Mouse (Mus musculus): Measurements from ENCODE around the gene Tmem163. TPM values are rescaled to one million over a fixed set of nuclear protein-coding genes. Genes with fewer than 3 reads are reported as not detected.
A peak's percentile ranks its signal among the peaks of the same experiment; 100 is the strongest.

Tmem163 gene
- 0.48 and 0.62 TPM in 2 replicates for polyA plus RNA-seq (2015; fragmentation: Nextera tagmentation; extraction: Ambion mirVana)

DNA sequence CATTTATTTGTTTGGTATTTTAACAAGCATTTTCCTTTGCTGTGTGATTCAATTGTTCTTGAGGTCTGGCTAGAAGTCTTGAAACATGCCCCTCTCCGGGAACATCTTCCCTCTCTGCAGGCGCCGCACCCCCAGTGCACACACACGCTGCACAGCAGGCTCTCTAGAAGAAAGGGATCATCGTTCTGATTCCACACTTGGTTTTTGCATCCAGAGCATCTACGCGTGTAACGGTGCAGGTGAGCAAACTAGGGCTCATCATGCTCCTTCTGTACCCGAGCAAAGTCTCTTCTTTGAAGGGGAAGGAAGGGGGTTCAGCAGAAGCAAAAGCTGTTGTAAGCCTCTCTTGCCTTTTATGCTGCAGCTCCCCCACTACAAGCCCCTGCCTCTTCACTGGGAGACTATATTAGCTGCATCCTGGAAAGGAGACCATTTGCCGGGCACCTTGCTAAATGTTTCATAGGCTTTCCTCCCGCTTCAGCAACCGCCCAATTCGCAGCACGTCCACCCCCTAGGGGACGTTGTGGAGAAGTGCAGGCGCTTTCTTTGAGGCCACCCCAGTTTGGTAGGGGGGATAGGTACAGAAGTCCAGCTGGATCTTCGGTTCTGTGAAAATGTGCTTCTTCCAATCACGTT is at the start of gene Tmem163:
Gene Tmem163, minus strand, starts transcription at position 51 of the 636 bp plus-strand sequence.
- no peak within 1 kb of the TSS for H3K4me3 ChIP-seq (ENCODE audit: low read length)
- H3K36me3 ChIP-seq (ENCODE audit: control insufficient read depth, insufficient read depth, low read length): no peaks in the 10 kb centered on the region
- 17% methylated on average over 18 of the region's 18 CpGs for WGBS
- no peak within 1 kb of the TSS for H3K4me2 ChIP-seq (ENCODE audit: low read depth, low read length)
- H3K4me1 ChIP-seq (ENCODE audit: control insufficient read depth, insufficient read depth, low read length): peaks cover 13% of the 10 kb centered on the region
- no peak within 1 kb of the TSS for H3K9ac ChIP-seq (ENCODE audit: low read depth, low read length)
- no peak for ATAC-seq
- H3K27ac ChIP-seq (ENCODE audit: low read length): no peak within 1 kb of the TSS
- peaks cover 43% of the 10 kb centered on the region for H3K27me3 ChIP-seq (replicated peaks; ENCODE audit: control insufficient read depth, insufficient read depth, low read length)
- no peaks in the 10 kb centered on the region for H3K9me3 ChIP-seq (ENCODE audit: control insufficient read depth, low read length)

DNA sequence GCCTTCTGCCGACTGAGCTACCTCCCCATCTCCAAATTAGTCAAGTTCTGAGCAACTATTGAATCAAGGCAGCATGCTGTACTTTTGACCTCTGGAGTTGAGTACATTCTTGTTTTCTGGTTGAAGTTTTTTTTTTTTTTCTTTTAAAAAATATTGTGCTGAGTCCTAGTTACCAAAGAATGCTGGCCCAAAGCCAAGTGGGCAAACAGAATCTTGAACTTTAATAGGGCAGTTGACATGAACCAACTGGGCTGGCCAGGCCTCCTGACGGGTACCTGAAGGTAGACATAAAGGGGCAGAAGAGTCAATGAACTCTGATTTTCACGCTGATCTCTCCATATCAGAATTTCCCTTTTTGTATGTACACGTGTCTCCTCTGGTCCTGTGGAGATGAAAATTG is 49.7 kb upstream of the Tmem163 start, which contains the start of gene Acmsd:
Gene Acmsd, plus strand, starts transcription at position 318 of the 400 bp plus-strand sequence.
- Histone ChIP-seq H3K4me3 (ENCODE audit: low read length) (no peak within 1 kb of the TSS), H3K36me3 (ENCODE audit: control insufficient read depth, insufficient read depth, low read length) (no peaks in the 10 kb centered on the region), H3K27ac (ENCODE audit: low read length) (no peak within 1 kb of the TSS), H3K4me2 (ENCODE audit: low read depth, low read length) (no peak within 1 kb of the TSS), H3K9me3 (ENCODE audit: control insufficient read depth, low read length) (0 out of 2 replicates have a peak, but pooled peaks cover 3% of the 10 kb centered on the region), H3K9ac (ENCODE audit: low read depth, low read length) (no peak within 1 kb of the TSS), H3K4me1 (ENCODE audit: control insufficient read depth, insufficient read depth, low read length) (no peaks in the 10 kb centered on the region), H3K27me3 (replicated peaks; ENCODE audit: control insufficient read depth, insufficient read depth, low read length) (no peaks in the 10 kb centered on the region)
- ATAC-seq: no peak
- WGBS: 89% methylated on average over 4 of the region's 4 CpGs

DNA sequence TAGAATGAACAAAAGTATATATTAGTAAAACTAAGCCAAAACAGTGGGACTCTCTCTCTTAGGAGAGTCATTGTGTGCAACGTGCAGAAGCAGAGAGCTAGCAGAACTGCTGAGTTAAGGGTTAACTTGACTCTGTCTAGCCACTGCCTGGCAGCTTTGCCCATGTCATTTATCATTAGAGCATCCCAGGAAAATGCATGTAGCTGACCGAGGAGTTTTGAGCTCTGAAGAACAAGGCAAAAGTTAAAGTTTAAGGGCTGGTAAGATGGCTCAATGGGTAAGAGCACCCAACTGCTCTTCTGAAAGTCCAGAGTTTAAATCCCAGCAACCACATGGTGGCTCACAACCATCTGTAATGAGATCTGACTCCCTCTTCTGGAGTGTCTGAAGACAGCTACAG is 44.2 kb upstream of the Tmem163 start:
- Histone ChIP-seq H3K9me3 (ENCODE audit: control insufficient read depth, low read length) (0 out of 2 replicates have a peak, but pooled peaks cover 2% of the 10 kb centered on the region), H3K27ac (ENCODE audit: low read length) (no peak overlapping the region), H3K4me3 (ENCODE audit: low read length) (no peak overlapping the region), H3K4me1 (ENCODE audit: control insufficient read depth, insufficient read depth, low read length) (no peaks in the 10 kb centered on the region), H3K36me3 (ENCODE audit: control insufficient read depth, insufficient read depth, low read length) (no peaks in the 10 kb centered on the region), H3K9ac (ENCODE audit: low read depth, low read length) (no peak overlapping the region), H3K27me3 (replicated peaks; ENCODE audit: control insufficient read depth, insufficient read depth, low read length) (no peaks in the 10 kb centered on the region), H3K4me2 (ENCODE audit: low read depth, low read length) (no peak overlapping the region)
- ATAC-seq: no peak
- WGBS: 34% methylated on average over 2 of the region's 2 CpGs

DNA sequence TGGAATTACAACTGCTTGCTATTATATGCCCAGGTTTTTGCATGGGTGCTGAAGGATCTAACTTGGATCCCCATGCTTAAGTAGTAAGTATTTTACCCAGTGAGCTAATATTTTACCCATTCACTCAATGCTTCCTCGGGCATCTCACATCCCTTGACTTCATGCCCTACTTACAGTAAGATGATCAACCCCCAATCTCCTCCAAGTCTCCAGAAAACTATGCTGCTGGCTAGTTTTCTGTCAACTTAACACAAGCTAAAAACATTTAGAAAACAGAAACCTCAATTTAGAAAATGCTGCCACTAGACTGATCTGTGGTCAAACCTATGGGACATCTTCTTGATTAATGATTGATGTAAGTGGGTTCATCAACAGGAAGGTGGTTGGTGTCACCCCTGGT is 38.9 kb upstream of the Tmem163 start:
- no peak overlapping the region for H3K27ac ChIP-seq (ENCODE audit: low read length)
- no peaks in the 10 kb centered on the region for H3K27me3 ChIP-seq (replicated peaks; ENCODE audit: control insufficient read depth, insufficient read depth, low read length)
- no peak overlapping the region for H3K4me2 ChIP-seq (ENCODE audit: low read depth, low read length)
- no peak overlapping the region for H3K4me3 ChIP-seq (ENCODE audit: low read length)
- no peak overlapping the region for H3K9ac ChIP-seq (ENCODE audit: low read depth, low read length)
- WGBS: 86% methylated on average over 1 of the region's 1 CpGs
- no peaks in the 10 kb centered on the region for H3K36me3 ChIP-seq (ENCODE audit: control insufficient read depth, insufficient read depth, low read length)
- H3K4me1 ChIP-seq (ENCODE audit: control insufficient read depth, insufficient read depth, low read length): no peaks in the 10 kb centered on the region
- H3K9me3 ChIP-seq (ENCODE audit: control insufficient read depth, low read length): no peaks in the 10 kb centered on the region
- no peak for ATAC-seq

GRCm38 (mm10) chr1:127716441-127716840 is 37.1 kb upstream of the Tmem163 start:
- no peak overlapping the region for H3K4me3 ChIP-seq (ENCODE audit: low read length)
- H3K9me3 ChIP-seq (ENCODE audit: control insufficient read depth, low read length): no peaks in the 10 kb centered on the region
- 84% methylated on average over 8 of the region's 8 CpGs for WGBS
- no peaks in the 10 kb centered on the region for H3K4me1 ChIP-seq (ENCODE audit: control insufficient read depth, insufficient read depth, low read length)
- no peak overlapping the region for H3K27ac ChIP-seq (ENCODE audit: low read length)
- no peak overlapping the region for H3K4me2 ChIP-seq (ENCODE audit: low read depth, low read length)
- ATAC-seq: no peak
- H3K27me3 ChIP-seq (replicated peaks; ENCODE audit: control insufficient read depth, insufficient read depth, low read length): no peaks in the 10 kb centered on the region
- no peak overlapping the region for H3K9ac ChIP-seq (ENCODE audit: low read depth, low read length)
- no peaks in the 10 kb centered on the region for H3K36me3 ChIP-seq (ENCODE audit: control insufficient read depth, insufficient read depth, low read length)

- Histone ChIP-seq H3K4me3 (ENCODE audit: low read length) (no peak overlapping the region), H3K9ac (ENCODE audit: low read depth, low read length) (no peak overlapping the region), H3K36me3 (ENCODE audit: control insufficient read depth, insufficient read depth, low read length) (no peaks in the 10 kb centered on the region), H3K4me2 (ENCODE audit: low read depth, low read length) (no peak overlapping the region), H3K27me3 (replicated peaks; ENCODE audit: control insufficient read depth, insufficient read depth, low read length) (no peaks in the 10 kb centered on the region), H3K9me3 (ENCODE audit: control insufficient read depth, low read length) (no peaks in the 10 kb centered on the region), H3K27ac (ENCODE audit: low read length) (no peak overlapping the region), H3K4me1 (ENCODE audit: control insufficient read depth, insufficient read depth, low read length) (no peaks in the 10 kb centered on the region)
- 62% methylated on average over 5 of the region's 5 CpGs for WGBS
- ATAC-seq: no peak
Observed at GRCm38 (mm10) chr1:127706269-127706668, 26.9 kb upstream of the Tmem163 start.

DNA sequence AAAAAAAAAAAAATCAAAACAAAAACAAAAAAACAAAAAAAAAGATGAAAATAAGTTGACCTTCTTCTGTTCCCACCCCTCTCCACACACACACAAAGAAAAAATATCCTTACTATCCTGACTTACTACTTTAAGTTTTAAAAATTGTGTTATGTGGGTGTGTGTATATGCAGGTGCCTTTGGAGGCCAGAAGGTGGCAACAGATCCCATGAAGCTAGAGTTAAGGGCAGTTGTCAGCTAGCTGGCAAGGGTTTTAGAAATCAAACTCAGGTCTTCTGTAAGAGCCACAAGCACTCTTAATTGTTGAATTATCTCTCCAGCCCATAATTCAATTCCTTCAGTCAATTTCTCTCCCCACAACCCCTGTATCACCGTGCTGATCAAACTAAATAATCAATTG is 22.8 kb upstream of the Tmem163 start:
- H3K9ac ChIP-seq (ENCODE audit: low read depth, low read length): no peak overlapping the region
- 74% methylated on average over 1 of the region's 1 CpGs for WGBS

GRCm38 (mm10) chr1:127696533-127696932 is 17.2 kb upstream of the Tmem163 start:
- no peak overlapping the region for H3K27ac ChIP-seq (ENCODE audit: low read length)
- H3K4me3 ChIP-seq (ENCODE audit: low read length): no peak overlapping the region
- no peaks in the 10 kb centered on the region for H3K36me3 ChIP-seq (ENCODE audit: control insufficient read depth, insufficient read depth, low read length)
- no peak for ATAC-seq
- H3K27me3 ChIP-seq (replicated peaks; ENCODE audit: control insufficient read depth, insufficient read depth, low read length): no peaks in the 10 kb centered on the region
- H3K9me3 ChIP-seq (ENCODE audit: control insufficient read depth, low read length): no peaks in the 10 kb centered on the region
- 18% methylated on average over 2 of the region's 2 CpGs for WGBS
- H3K9ac ChIP-seq (ENCODE audit: low read depth, low read length): no peak overlapping the region
- no peaks in the 10 kb centered on the region for H3K4me1 ChIP-seq (ENCODE audit: control insufficient read depth, insufficient read depth, low read length)
- H3K4me2 ChIP-seq (ENCODE audit: low read depth, low read length): no peak overlapping the region

More for the DNA sequence above, 22.8 kb upstream of the Tmem163 start:
- no peak for ATAC-seq
- Histone ChIP-seq H3K27ac (ENCODE audit: low read length) (no peak overlapping the region), H3K27me3 (replicated peaks; ENCODE audit: control insufficient read depth, insufficient read depth, low read length) (no peaks in the 10 kb centered on the region), H3K4me2 (ENCODE audit: low read depth, low read length) (no peak overlapping the region), H3K4me1 (ENCODE audit: control insufficient read depth, insufficient read depth, low read length) (no peaks in the 10 kb centered on the region), H3K36me3 (ENCODE audit: control insufficient read depth, insufficient read depth, low read length) (no peaks in the 10 kb centered on the region), H3K9me3 (ENCODE audit: control insufficient read depth, low read length) (no peaks in the 10 kb centered on the region), H3K4me3 (ENCODE audit: low read length) (no peak overlapping the region)

DNA sequence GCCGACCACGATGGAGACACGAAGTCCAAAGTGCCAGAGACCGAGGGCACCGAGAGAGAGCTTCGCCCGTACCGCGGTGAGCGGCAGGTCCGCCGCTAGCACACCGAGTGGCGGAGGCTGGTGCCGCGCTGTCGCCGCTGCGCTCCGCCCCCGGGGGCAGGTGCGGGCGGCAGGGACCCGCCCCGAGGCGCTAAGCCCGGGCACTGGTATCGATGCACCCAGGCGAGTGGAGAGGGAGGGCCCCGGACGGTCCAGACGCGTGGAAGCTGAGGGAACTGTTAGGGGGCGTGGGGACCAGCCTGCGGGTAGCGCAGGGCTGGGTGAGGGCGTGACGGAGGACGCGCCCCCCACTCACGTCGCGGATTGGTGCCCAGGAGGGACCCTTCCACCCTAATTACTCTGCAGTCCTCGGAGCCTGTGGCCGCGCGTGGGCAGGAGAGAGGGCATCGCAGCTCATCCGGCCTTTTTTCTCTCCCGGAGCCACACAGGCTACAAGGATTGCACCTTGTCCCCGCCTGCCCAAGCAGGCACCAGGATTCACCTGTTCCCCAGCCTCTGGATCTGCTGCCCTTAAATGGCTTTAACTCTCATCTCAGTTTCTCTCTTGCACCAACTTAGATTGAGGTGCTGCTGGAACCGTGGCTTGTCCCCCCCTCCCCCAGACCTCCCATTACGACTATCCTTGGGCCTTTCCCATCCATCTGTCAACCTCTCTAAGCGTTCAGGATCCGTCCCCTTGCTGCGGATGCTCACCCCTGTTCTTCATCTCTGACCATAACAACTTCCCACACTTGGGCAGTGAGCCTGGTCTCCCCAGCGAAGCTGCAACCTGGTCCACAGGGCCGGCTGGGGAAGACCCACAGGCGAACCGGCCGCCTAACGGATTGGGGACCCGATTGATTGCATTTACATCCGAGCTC is 1.4 kb downstream of the Tmem163 start:
- Histone ChIP-seq H3K4me2 (ENCODE audit: low read depth, low read length) (peak overlapping the region; percentile 98), H3K9ac (ENCODE audit: low read depth, low read length) (peak overlapping the region; percentile 50), H3K36me3 (ENCODE audit: control insufficient read depth, insufficient read depth, low read length) (no peaks in the 10 kb centered on the region), H3K9me3 (ENCODE audit: control insufficient read depth, low read length) (no peaks in the 10 kb centered on the region), H3K27ac (ENCODE audit: low read length) (no peak overlapping the region), H3K4me1 (ENCODE audit: control insufficient read depth, insufficient read depth, low read length) (peaks cover 13% of the 10 kb centered on the region), H3K27me3 (replicated peaks; ENCODE audit: control insufficient read depth, insufficient read depth, low read length) (peaks cover 43% of the 10 kb centered on the region), H3K4me3 (ENCODE audit: low read length) (peak overlapping the region; percentile 54)
- 4% methylated on average over 64 of the region's 64 CpGs for WGBS
- peak; percentile 93 for ATAC-seq

Measured in intestine, embryonic 16.5 days (tissue).